Mouse (Mus musculus) neutrophil, adult 65 days (primary cell): ENCODE measurements around the gene Asgr2. TPM values are rescaled to one million over a fixed set of nuclear protein-coding genes. Genes with fewer than 3 reads are reported as not detected.

ENCODE experiments used
- total RNA-seq: library from RNA; stranded (reverse); gene quantifications from 2 replicates; pipeline ENCODE4 v1.2.4, GENCODE M21; 2023

Asgr2 gene
- total RNA-seq: 0.69 TPM in 1 of 2 replicates, not detected in the other

GRCm38 (mm10) chr11:70091986-70092783, at the start of gene Asgr2:
TSS of gene Asgr2 (plus strand) at chr11:70092644.

GRCm38 (mm10) chr11:70053898-70054570, 38.4 kb upstream of the Asgr2 start, which contains the start of gene Asgr1:
TSS of gene Asgr1 (plus strand) at chr11:70054085.

GRCm38 (mm10) chr11:70129926-70130379, 37.5 kb downstream of the Asgr2 start, which contains the start of gene Mgl2:
TSS of gene Mgl2 (plus strand) at chr11:70130329.

Other genes starting within 250 kb of the Asgr2 start
- 26.2 and 36.2 TPM in 2 replicates for gene Plscr3, start 246.3 kb upstream of the Asgr2 start, total RNA-seq
- gene Tnk1, start 233.9 kb upstream of the Asgr2 start, total RNA-seq: not detected in 2 replicates
- gene Tmem95, start 214.6 kb upstream of the Asgr2 start, total RNA-seq: 0.84 TPM in 1 of 2 replicates, not detected in the other
- 6.8 TPM in 2 replicates for gene Kctd11, start 211.2 kb upstream of the Asgr2 start, total RNA-seq
- gene Acap1, start 197.1 kb upstream of the Asgr2 start, total RNA-seq: 262 and 323 TPM in 2 replicates
- 1.2 and 2.6 TPM in 2 replicates for gene 2810408A11Rik, start 191.7 kb upstream of the Asgr2 start, total RNA-seq
- 17.7 and 25.0 TPM in 2 replicates for gene Neurl4, start 191.6 kb upstream of the Asgr2 start, total RNA-seq
- 71.0 and 76.8 TPM in 2 replicates for gene Gps2, start 178.8 kb upstream of the Asgr2 start, total RNA-seq
- 429 and 447 TPM in 2 replicates for gene Eif5a, start 170.7 kb upstream of the Asgr2 start, total RNA-seq
- gene Ybx2, start 156.8 kb upstream of the Asgr2 start, total RNA-seq: not detected in 2 replicates
- gene Slc2a4, start 144.5 kb upstream of the Asgr2 start, total RNA-seq: 0.20 TPM in 1 of 2 replicates, not detected in the other
- gene Cldn7, start 127.9 kb upstream of the Asgr2 start, total RNA-seq: not detected in 2 replicates
- 57.0 and 90.8 TPM in 2 replicates for gene Ctdnep1, start 111.5 kb upstream of the Asgr2 start, total RNA-seq
- gene Elp5, start 110.1 kb upstream of the Asgr2 start, total RNA-seq: 24.6 and 25.4 TPM in 2 replicates
- 585 and 586 TPM in 2 replicates for gene Gabarap, start 101.5 kb upstream of the Asgr2 start, total RNA-seq
- 41.1 and 46.0 TPM in 2 replicates for gene Phf23, start 96.9 kb upstream of the Asgr2 start, total RNA-seq
- gene Dvl2, start 92.0 kb upstream of the Asgr2 start, total RNA-seq: 18.1 and 19.3 TPM in 2 replicates
- 41.4 and 52.4 TPM in 2 replicates for gene Acadvl, start 77.2 kb upstream of the Asgr2 start, total RNA-seq
- 3.3 and 6.2 TPM in 2 replicates for gene Dlg4, start 75.7 kb upstream of the Asgr2 start, total RNA-seq
- not detected in 2 replicates for gene Asgr1, start 38.6 kb upstream of the Asgr2 start, total RNA-seq
- 6.6 and 9.0 TPM in 2 replicates for gene Mgl2, start 37.7 kb downstream of the Asgr2 start, total RNA-seq
- gene Clec10a, start 63.6 kb downstream of the Asgr2 start, total RNA-seq: 11.3 and 11.4 TPM in 2 replicates
- not detected in 2 replicates for gene Slc16a11, start 120.1 kb downstream of the Asgr2 start, total RNA-seq
- gene Slc16a13, start 128.4 kb downstream of the Asgr2 start, total RNA-seq: 0.95 and 2.2 TPM in 2 replicates
- gene Bcl6b, start 137.2 kb downstream of the Asgr2 start, total RNA-seq: not detected in 2 replicates
- gene 0610010K14Rik, start 145.3 kb downstream of the Asgr2 start, total RNA-seq: 33.5 and 36.5 TPM in 2 replicates
- gene Gm21988, start 147.2 kb downstream of the Asgr2 start, total RNA-seq: 3.0 and 5.2 TPM in 2 replicates
- 101 and 117 TPM in 2 replicates for gene Rnasek, start 147.2 kb downstream of the Asgr2 start, total RNA-seq
- gene Alox12, start 162.7 kb downstream of the Asgr2 start, total RNA-seq: 0.51 TPM in 1 of 2 replicates, not detected in the other
- gene Alox12e, start 230.0 kb downstream of the Asgr2 start, total RNA-seq: not detected in 2 replicates